Mouse (Mus musculus): ENCODE measurements around the gene Ube2f.

The Ube2f gene

GRCm38 (mm10) chr1:91249564-91250414 is at the start of gene Ube2f:
Gene Ube2f (plus strand): TSS chr1:91250304.
- in situ Hi-C loops (cut with MboI, MseI), result loop anchor here in 1 of 2 experiments (5.0 kb wide), 1 partner anchor 67 kb away; no protein-coding TSS in a partner anchor

- in situ Hi-C loops (cut with MboI, MseI), result no loop called here
Observed at GRCm38 (mm10) chr1:91201122-91201521, 49.0 kb upstream of the Ube2f start.

GRCm38 (mm10) chr1:91204221-91204765 is 45.8 kb upstream of the Ube2f start:
- in situ Hi-C loops (cut with MboI, MseI), result no loop called here

DNA sequence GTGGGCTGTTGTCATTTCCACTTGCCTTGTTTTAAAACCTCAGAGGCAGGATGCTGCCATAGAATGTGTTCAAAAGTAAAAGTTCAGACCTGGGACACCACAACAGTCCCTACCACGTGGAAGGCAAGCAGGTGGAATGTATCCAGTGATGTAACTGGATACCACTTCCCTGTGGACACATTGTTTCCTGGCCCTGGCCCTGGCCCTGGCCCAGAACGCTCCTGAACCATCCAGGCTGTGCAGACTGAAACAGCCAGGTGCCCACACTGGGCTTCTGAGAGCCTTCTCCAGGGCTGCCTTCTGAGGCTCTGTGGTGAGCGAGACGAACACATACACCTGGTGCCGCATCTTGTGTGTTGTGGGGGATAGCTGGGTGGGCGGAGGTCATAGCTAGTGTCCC is 44.5 kb upstream of the Ube2f start:
- in situ Hi-C loops (cut with MboI, MseI), result loop anchor here in 1 of 2 experiments (5.0 kb wide), 1 partner anchor 83 kb away; no protein-coding TSS in a partner anchor

GRCm38 (mm10) chr1:91206336-91206735 is 43.8 kb upstream of the Ube2f start:
- in situ Hi-C loops (cut with MboI, MseI), result loop anchor here in 1 of 2 experiments (5.0 kb wide), 1 partner anchor 84 kb away; no protein-coding TSS in a partner anchor

DNA sequence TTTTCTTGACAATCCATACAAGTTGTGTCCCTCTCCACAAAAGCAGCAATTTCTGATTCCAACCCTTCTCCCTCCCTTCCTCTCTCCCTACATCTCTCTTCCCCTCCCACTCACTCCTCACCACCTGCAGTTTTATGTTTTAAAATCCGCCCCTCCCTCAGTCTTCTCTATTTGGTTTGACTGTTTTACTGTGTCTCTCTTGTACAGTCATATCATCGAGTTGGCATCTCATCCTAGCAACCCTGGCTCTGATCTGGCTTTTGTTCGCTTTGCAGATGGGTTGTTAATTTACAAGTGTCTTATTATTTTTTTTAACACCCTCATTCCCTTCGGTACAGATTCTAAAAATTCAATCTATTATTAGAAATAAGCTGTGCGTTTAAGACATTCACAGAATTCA is 43.2 kb upstream of the Ube2f start:
- in situ Hi-C loops (cut with MboI, MseI), result loop anchor here in 1 of 2 experiments (5.0 kb wide), 1 partner anchor 85 kb away; no protein-coding TSS in a partner anchor

DNA sequence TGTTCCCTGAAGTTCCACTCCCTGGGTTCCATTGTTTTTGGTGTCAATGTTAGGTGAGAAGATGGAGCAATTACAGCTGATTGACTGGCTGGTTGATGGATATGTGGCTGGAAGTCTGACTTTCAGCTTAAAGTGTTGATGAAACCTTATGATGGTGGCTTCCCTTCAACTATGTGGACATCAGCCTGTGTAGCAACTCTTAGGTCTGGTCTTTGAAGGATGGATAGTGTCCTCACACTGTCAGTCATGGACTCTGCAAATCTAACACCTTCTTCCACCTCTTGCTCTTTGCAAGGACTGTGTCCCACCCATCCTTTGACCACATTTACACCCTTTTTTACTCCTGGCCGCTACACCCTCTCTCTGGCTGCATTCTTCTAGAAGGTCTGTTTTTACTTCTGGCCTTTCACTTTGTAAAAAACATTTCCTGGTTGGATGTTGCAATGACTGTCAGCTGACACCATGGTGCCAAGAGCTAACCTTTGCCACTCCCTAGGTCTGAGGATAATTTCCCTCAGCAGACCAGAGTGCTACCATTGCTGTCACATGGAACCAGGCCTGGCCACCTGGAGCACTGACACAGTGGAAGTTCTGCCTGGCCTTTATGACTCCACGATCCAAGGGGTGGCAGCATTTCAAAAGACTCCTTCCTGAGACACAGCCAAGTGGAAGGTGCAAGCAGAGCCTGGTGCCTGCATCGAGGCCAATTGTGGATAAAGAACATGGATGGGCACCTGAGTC is 42.6 kb upstream of the Ube2f start:
- in situ Hi-C loops (cut with MboI, MseI), result loop anchor here in 1 of 2 experiments (5.0 kb wide), 1 partner anchor 85 kb away; no protein-coding TSS in a partner anchor

GRCm38 (mm10) chr1:91209343-91209742 is 40.8 kb upstream of the Ube2f start:
- in situ Hi-C loops (cut with MboI, MseI), result loop anchor here in 1 of 2 experiments (5.0 kb wide), 1 partner anchor 87 kb away; no protein-coding TSS in a partner anchor

DNA sequence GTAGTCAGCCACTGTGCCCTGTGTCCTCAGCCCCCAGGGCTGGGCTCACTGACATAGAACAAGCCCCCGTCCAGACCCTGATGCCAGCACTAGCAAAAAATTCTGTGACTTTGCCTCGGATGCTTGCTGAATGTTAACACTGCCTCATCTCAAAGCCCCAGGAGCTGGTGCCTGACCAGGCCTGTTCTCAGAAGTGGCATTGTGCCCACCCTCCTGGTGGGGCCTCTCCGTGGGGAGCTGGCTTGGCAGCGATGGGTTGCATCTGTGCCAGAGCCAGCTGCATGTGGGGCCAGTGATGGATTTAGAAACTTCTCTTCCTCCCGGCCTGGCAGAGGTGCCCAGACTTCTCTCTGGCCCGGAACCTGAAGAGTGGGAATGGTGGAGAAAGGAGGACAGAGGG is 40.3 kb upstream of the Ube2f start:
- in situ Hi-C loops (cut with MboI, MseI), result loop anchor here (5.0 kb wide), 2 partner anchors 32 to 87 kb away; partner anchors contain the start of gene Ramp1 (in 1 of the 2)

- in situ Hi-C loops (cut with MboI, MseI), result loop anchor here in 1 of 2 experiments (5.0 kb wide), 1 partner anchor 34 kb away; the partner anchor contains the start of gene Ramp1
Observed at GRCm38 (mm10) chr1:91211099-91211498, 39.0 kb upstream of the Ube2f start.

DNA sequence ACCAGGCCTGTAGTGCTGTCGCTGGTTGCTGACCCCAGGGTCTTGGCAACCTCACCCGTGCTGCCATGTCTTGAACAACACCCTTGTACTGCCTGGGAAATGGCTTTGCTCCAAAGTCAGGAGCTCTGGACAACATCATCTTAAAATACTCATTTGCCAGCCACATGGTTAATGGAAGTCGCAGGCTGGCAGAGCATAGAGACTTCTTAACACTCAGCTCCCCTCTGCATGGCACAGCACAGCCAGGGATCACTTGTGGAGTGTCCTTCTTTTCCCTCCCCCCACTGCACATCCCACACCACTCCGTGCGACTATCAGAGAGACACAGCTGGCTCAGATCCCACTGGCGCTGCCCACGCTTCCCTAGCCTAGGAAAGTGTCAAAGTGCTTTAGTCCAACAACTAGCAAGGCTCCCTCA is 38.5 kb upstream of the Ube2f start:
- in situ Hi-C loops (cut with MboI, MseI), result loop anchor here in 1 of 2 experiments (5.0 kb wide), 1 partner anchor 34 kb away; the partner anchor contains the start of gene Ramp1

DNA sequence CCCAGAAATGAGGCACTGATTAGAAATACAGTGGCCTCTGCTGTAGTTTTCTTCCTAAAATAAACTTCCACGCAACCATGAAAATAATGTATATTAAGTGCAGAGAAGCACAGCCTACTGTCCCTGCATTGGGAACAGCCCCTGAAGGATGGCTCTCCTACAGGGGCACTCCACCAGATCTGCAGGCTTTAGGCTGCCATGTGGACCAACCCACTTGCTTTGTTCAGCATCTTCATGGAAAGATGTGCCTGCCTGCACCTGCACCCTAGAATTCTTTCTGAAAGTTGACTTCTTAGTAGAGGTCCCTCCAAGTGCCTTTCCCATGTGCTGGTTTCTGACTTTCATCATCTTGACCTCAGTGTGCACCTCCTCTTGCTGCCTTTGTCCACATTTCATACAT is 34.8 kb upstream of the Ube2f start:
- in situ Hi-C loops (cut with MboI, MseI), result loop anchor here in 1 of 2 experiments (5.0 kb wide), 2 partner anchors 33 to 238 kb away; no protein-coding TSS in a partner anchor

- in situ Hi-C loops (cut with MboI, MseI), result loop anchor here in 1 of 2 experiments (5.0 kb wide), 2 partner anchors 34 to 239 kb away; no protein-coding TSS in a partner anchor
Observed at GRCm38 (mm10) chr1:91215981-91216380, 34.1 kb upstream of the Ube2f start.

- in situ Hi-C loops (cut with MboI, MseI), result loop anchor here in 1 of 2 experiments (5.0 kb wide), 2 partner anchors 34 to 239 kb away; no protein-coding TSS in a partner anchor
Observed at GRCm38 (mm10) chr1:91216504-91217267, 33.4 kb upstream of the Ube2f start.

GRCm38 (mm10) chr1:91219641-91220321 is 30.3 kb upstream of the Ube2f start:
- in situ Hi-C loops (cut with MboI, MseI), result loop anchor here in 1 of 2 experiments (5.0 kb wide), 2 partner anchors 37 to 242 kb away; no protein-coding TSS in a partner anchor

GRCm38 (mm10) chr1:91220322-91220672 is 29.8 kb upstream of the Ube2f start:
- in situ Hi-C loops (cut with MboI, MseI), result no loop called here

DNA sequence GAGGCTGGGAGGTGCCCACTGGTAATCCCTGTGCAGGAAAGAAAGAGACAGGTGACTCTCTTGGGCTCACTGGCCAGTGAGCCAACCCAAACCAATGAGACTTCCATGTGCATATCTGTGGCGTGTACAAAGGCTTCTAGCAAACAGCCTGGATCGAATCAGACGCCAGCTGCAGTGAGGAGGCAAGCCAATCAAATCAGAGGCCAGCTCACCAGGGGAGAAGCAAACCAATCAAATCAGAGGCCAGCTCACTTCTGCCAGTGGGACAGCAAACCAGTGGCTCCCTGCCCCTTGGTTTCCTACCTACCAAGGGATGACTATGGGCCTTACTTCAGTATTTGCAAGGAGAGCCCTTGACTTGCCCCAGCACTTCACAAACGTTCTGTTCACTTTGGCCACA is 23.5 kb upstream of the Ube2f start:
- in situ Hi-C loops (cut with MboI, MseI), result no loop called here

- in situ Hi-C loops (cut with MboI, MseI), result no loop called here
Observed at GRCm38 (mm10) chr1:91227381-91228054, 22.6 kb upstream of the Ube2f start.

DNA sequence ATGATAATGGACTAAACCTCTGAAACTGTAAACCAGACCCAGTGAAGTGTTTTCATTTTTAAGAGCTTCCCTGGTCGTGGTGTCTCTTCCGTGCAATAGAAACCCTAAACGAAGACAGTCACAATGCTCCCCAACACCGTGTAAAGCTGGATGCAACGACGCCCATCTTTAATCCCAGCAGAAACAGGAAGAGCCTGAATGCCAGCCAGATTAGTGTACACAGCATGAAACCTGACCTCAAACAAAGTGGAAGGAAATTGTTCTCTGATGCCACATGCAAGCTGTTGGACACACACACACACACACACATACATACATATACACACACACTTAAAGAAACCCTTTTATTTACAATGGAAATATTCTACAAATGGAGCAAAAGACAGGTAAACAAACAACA is 19.0 kb upstream of the Ube2f start:
- in situ Hi-C loops (cut with MboI, MseI), result no loop called here
